Mouse (Mus musculus) CH12.LX (cell line): ENCODE results near the gene Prss38.

Source experiments
- CTCF ChIP-seq, 2 experiments: IDR thresholded peaks in 1 of 2; conservative IDR thresholded peaks in 1 of 2; 2 replicates each; pipeline ENCODE4 v1.5.1; 2011 to 2012; ENCODE audit warnings: low read depth in 2 of 2, low read length in 2 of 2, improper control_type of control experiment in 1 of 2, inconsistent platforms in 1 of 2, mild to moderate bottlenecking in 1 of 2, moderate library complexity in 1 of 2
- ETS1 ChIP-seq: conservative IDR thresholded peaks from 2 replicates; pipeline ENCODE4 v1.6.1; 2012; ENCODE audit warnings: low read depth, mild to moderate bottlenecking, inconsistent platforms, low read length, improper control_type of control experiment, moderate library complexity
- HCFC1 ChIP-seq: IDR thresholded peaks from 2 replicates; pipeline ENCODE4 v1.6.1; 2012; ENCODE audit warnings: low read depth, mild to moderate bottlenecking, inconsistent platforms, low read length, improper control_type of control experiment
- JUND ChIP-seq: conservative IDR thresholded peaks from 2 replicates; pipeline ENCODE4 v1.6.1; 2011; ENCODE audit warnings: low read depth, low read length, improper control_type of control experiment
- MAX ChIP-seq: IDR thresholded peaks from 2 replicates; pipeline ENCODE4 v1.6.1; 2011; ENCODE audit warnings: low read length, improper control_type of control experiment
- MYC ChIP-seq: IDR thresholded peaks from 2 replicates; pipeline ENCODE4 v1.6.1; 2011; ENCODE audit warnings: low read depth, mild to moderate bottlenecking, improper control_type of control experiment, low read length
- POLR2A ChIP-seq: IDR thresholded peaks from 2 replicates; pipeline ENCODE4 v1.6.1; 2011; ENCODE audit warnings: low read depth, mild to moderate bottlenecking, improper control_type of control experiment, low read length
- ZNF384 ChIP-seq: IDR thresholded peaks from 2 replicates; pipeline ENCODE4 v1.6.1; 2012; ENCODE audit warnings: low read depth, low read length, improper control_type of control experiment, inconsistent platforms

DNA sequence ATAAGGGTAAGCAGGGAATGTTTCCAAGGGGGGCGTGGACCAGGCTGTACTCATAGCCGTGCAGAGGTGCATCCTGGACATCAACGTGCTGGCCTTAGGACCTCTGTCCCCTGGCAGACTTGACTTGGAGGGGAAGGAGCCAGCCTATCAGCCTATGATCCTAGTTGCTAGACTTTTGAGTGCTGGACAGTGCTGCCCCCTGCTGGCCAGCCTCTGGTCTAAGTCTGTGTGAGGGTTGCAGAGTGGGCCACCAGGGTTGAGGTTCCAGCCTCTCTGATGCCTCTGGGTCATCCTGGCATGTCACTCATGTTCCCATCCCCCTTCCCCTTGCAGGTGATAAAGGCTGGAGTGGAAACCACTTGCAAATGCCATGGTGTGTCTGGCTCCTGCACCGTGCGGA is 44.9 kb downstream of the Prss38 start:
- TF ChIP-seq MYC (no peak), CTCF (conservative IDR thresholded peaks at IDR 0.05 in 1 of 2, IDR thresholded peaks at IDR 0.05 in 1 of 2; ENCODE audit: low read depth in 2 of 2, low read length in 2 of 2) (peak; percentile 65 to 84), MAX (no peak), JUND (no peak), ETS1 (no peak), HCFC1 (no peak), POLR2A (no peak), ZNF384 (no peak)
